Mouse (Mus musculus) intestine, embryonic 14.5 days (tissue): Measurements from ENCODE around the gene Dapp1. TPM values are rescaled to one million over a fixed set of nuclear protein-coding genes. Genes with fewer than 3 reads are reported as not detected.

Experiments used
- ATAC-seq: fragments of 200-750 bp; cut with Nextera tagmentation; replicated peaks from 2 replicates; pipeline ENCODE4 v1.8.0; 2017; ENCODE audit warnings: low read depth, moderate number of reproducible peaks, moderate TSS enrichment, moderate library complexity; ENCODE audit not compliant: low FRiP score, low TSS enrichment
- DNase-seq: peaks from one replicate; pipeline ENCODE4 v3.0.0-alpha.2; 2018; ENCODE audit warnings: low spot score
- H3K27ac ChIP-seq: fragments of 300-500 bp; sonication (generic); 2 replicates; pipeline ENCODE4 v1.5.1; 2014; ENCODE audit warnings: low read depth, mild to moderate bottlenecking, control low read depth
- H3K27me3 ChIP-seq: fragments of 300-500 bp; sonication (generic); replicated peaks from 2 replicates; pipeline ENCODE4 v1.6.1; 2014; ENCODE audit warnings: low read length, control low read depth; ENCODE audit not compliant: control insufficient read depth, insufficient read depth
- H3K36me3 ChIP-seq: fragments of 300-500 bp; sonication (generic); 2 replicates; pipeline ENCODE4 v1.6.1; 2014; ENCODE audit warnings: low read length, control low read depth; ENCODE audit not compliant: control insufficient read depth, insufficient read depth
- H3K4me1 ChIP-seq: fragments of 300-500 bp; sonication (generic); replicated peaks from 2 replicates; pipeline ENCODE4 v1.6.1; 2014; ENCODE audit warnings: low read length, control low read depth, mixed read lengths; ENCODE audit not compliant: control insufficient read depth, insufficient read depth
- H3K4me2 ChIP-seq: fragments of 300-500 bp; sonication (generic); 2 replicates; pipeline ENCODE4 v1.6.1; 2014; ENCODE audit warnings: low read length
- H3K4me3 ChIP-seq: fragments of 300-500 bp; sonication (generic); 2 replicates; pipeline ENCODE4 v1.5.1; 2014; ENCODE audit warnings: low read depth, low read length, control low read depth, mixed read lengths
- H3K9ac ChIP-seq: fragments of 300-500 bp; sonication (generic); 2 replicates; pipeline ENCODE4 v1.6.1; 2014; ENCODE audit warnings: mild to moderate bottlenecking, low read length
- H3K9me3 ChIP-seq: fragments of 300-500 bp; sonication (generic); 2 replicates; pipeline ENCODE4 v1.6.1; 2016; ENCODE audit warnings: low read length, control low read depth; ENCODE audit not compliant: control insufficient read depth
- WGBS: fragments of 180-500 bp; shearing (Covaris S2); extraction: QIAGEN DNeasy Blood & Tissue Kit; methylation state at CpG from one replicate; pipeline ENCODE4 v1.1.7; 2014; 5-methylcytosine and 5-hydroxymethylcytosine counted together
- polyA plus RNA-seq: library from polyadenylated mRNA; unstranded; fragments of >200 nt; fragmentation: Nextera tagmentation; extraction: Ambion mirVana; gene quantifications from 2 replicates; pipeline ENCODE4 v1.2.1, GENCODE M21; 2014

Dapp1 gene
- polyA plus RNA-seq, 1 experiment from 2014 or later = 14.5 TPM

DNA sequence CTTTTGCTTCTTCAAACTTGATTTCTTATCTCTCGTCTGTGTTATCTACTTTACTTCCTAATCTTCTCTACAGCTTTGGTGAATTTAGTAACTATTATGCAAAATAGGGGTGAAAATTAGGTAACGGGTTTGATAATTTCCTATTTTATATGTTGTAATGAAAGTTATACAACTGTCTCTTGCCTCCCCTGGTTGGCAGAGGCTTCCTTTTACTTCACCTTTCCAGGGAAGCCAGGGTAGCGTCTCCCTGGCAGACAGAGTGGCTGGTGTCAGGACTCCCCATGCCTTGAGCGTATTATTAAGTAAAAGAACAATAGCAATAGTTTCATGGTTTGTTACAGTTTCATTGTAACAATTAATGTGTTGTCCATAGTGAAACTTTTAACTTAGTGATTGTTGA, 87.6 kb downstream of the Dapp1 start:
- DNase-seq (no peak), ATAC-seq (no peak)
- Histone ChIP-seq H3K4me2 (no peak overlapping the region), H3K36me3 (peaks cover 33% of the 10 kb centered on the region), H3K4me3 (no peak overlapping the region), H3K9me3 (no peaks in the 10 kb centered on the region), H3K9ac (no peak overlapping the region), H3K27me3 (no peaks in the 10 kb centered on the region), H3K27ac (no peak overlapping the region), H3K4me1 (no peaks in the 10 kb centered on the region)
- 89% methylated on average over 4 of the region's 4 CpGs for WGBS

DNA sequence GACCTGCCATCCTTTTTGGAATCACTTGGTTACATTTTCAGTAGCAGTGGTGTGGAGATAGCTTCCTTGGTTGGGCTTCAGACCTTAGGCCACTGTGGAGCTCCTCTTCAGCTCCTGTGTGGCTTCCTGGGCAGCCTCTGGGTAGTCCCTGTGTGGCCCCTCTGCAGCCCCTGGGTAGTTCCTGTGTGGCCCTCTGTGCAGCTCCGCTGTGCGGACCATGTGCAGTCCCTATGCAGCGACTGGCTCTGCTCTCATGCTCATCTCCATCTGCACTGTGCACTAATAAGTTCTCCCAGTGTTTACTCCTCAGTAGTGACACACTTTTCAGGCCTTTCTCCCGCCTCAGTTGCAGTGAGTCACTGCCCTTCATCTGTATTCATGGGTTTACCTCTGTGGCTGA, 89.2 kb downstream of the Dapp1 start:
- no peak for DNase-seq
- Histone ChIP-seq H3K27me3 (no peaks in the 10 kb centered on the region), H3K4me2 (no peak overlapping the region), H3K36me3 (peaks cover 27% of the 10 kb centered on the region), H3K4me3 (no peak overlapping the region), H3K9me3 (no peaks in the 10 kb centered on the region), H3K27ac (no peak overlapping the region), H3K4me1 (no peaks in the 10 kb centered on the region), H3K9ac (no peak overlapping the region)
- WGBS = 88% methylated on average over 4 of the region's 4 CpGs
- ATAC-seq = no peak

DNA sequence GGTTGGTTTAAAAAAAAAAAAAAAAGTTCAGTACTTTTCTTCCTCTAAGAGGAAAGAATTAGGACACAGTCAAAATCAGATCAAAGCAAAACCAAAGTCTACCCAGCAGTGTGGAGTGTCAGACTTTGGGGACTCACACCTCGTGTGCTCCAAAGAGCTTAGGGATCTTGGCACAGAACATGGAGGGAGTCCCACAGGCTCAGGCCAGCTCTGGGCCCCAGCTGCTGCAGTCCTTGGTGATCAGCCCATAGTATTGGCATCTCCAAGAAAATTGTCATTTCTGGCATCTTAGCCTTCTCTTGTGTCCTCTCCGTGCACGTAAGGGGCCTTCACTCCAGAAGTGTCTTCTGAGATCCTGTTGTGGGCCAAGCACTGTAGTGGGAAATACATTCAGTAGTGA, 90.3 kb downstream of the Dapp1 start:
- no peak overlapping the region for H3K4me2 ChIP-seq
- 89% methylated on average over 3 of the region's 3 CpGs for WGBS
- H3K27ac ChIP-seq = no peak overlapping the region
- H3K4me3 ChIP-seq = no peak overlapping the region
- H3K36me3 ChIP-seq = peaks cover 27% of the 10 kb centered on the region
- no peaks in the 10 kb centered on the region for H3K4me1 ChIP-seq
- no peaks in the 10 kb centered on the region for H3K27me3 ChIP-seq
- ATAC-seq (no peak), DNase-seq (no peak)
- H3K9ac ChIP-seq = no peak overlapping the region
- no peaks in the 10 kb centered on the region for H3K9me3 ChIP-seq

DNA sequence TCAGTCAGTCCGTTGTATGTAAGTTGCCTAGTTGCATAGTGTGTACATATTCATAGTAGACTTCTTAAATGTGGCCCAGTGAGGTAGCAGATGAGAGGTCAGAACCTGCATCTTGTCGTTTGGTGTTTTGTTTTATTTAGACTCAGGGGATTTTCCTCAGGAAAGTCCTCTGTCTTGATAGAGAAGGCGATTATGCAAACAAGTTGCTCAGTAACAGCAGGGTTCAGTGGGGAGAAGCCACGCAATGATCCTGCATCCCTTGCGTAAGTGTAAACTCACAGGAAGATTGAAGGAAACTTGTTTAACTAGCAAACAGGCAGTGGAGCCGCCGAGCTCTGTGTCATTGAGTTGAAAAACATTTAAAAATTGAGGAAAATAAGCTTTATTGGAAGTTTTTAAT, 93.4 kb downstream of the Dapp1 start:
- ATAC-seq = no peak
- 78% methylated on average over 7 of the region's 7 CpGs for WGBS
- DNase-seq = no peak
- H3K4me2 ChIP-seq = no peak overlapping the region
- no peaks in the 10 kb centered on the region for H3K9me3 ChIP-seq
- no peak overlapping the region for H3K9ac ChIP-seq
- peaks cover 26% of the 10 kb centered on the region; the same call in 1 of the 2 replicates for H3K36me3 ChIP-seq
- H3K27me3 ChIP-seq = no peaks in the 10 kb centered on the region
- no peaks in the 10 kb centered on the region for H3K4me1 ChIP-seq
- no peak overlapping the region for H3K27ac ChIP-seq
- no peak overlapping the region for H3K4me3 ChIP-seq

DNA sequence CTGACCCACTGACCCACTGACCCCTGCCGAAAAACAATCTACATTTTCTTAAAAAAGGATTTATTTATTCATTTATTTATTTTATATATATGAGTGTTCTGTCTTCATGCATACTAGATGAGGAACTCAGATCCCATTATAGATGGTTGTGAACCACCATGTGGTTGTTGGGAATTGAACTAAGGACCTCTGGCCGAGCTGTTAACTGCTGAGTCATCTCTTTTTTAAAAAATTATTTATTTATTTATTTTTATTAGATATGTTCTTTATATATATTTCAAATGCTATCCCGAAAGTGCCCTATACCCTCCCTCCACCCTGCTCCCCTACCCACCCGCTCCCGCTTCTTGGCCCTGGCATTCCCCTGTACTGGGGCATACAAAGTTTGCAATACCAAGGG, 100.3 kb downstream of the Dapp1 start:
- Histone ChIP-seq H3K4me3 (no peak overlapping the region), H3K4me1 (no peaks in the 10 kb centered on the region), H3K9ac (no peak overlapping the region), H3K27ac (no peak overlapping the region), H3K27me3 (no peaks in the 10 kb centered on the region), H3K36me3 (peaks cover 12% of the 10 kb centered on the region; the same call in 1 of the 2 replicates), H3K4me2 (no peak overlapping the region), H3K9me3 (no peaks in the 10 kb centered on the region)
- ATAC-seq = no peak
- 89% methylated on average over 5 of the region's 5 CpGs for WGBS
- no peak for DNase-seq

Other genes starting within 250 kb of the Dapp1 start
- gene H2afz, start 117.1 kb downstream of the Dapp1 start, polyA plus RNA-seq = 1,744 and 1,778 TPM in 2 replicates
- gene Dnajb14, start 113.9 kb downstream of the Dapp1 start, polyA plus RNA-seq = 9.8 and 10.0 TPM in 2 replicates
- 106 and 110 TPM in 2 replicates for gene Lamtor3, start 63.0 kb downstream of the Dapp1 start, polyA plus RNA-seq
- gene 1110002E22Rik, start 83.5 kb upstream of the Dapp1 start, polyA plus RNA-seq = 0.07 and 0.13 TPM in 2 replicates
- 0.19 and 0.31 TPM in 2 replicates for gene Gm5105, start 85.8 kb upstream of the Dapp1 start, polyA plus RNA-seq
- gene Trmt10a, start 161.9 kb upstream of the Dapp1 start, polyA plus RNA-seq = 11.8 and 13.6 TPM in 2 replicates
- 45.3 and 58.6 TPM in 2 replicates for gene Mttp, start 163.4 kb upstream of the Dapp1 start, polyA plus RNA-seq
- 0.30 TPM in 1 of 2 replicates, not detected in the other for gene 4930579F01Rik, start 212.3 kb upstream of the Dapp1 start, polyA plus RNA-seq
- gene Adh7, start 236.2 kb upstream of the Dapp1 start, polyA plus RNA-seq = not detected in 2 replicates